Mouse (Mus musculus): ENCODE results near the gene Olfr352. TPM values are rescaled to one million over a fixed set of nuclear protein-coding genes. Genes with fewer than 3 reads are reported as not detected.

The Olfr352 gene
- not detected for polyA plus RNA-seq (2021)

GRCm38 (mm10) chr2:36868160-36868559 is at the start of gene Olfr352:
Gene Olfr352, plus strand, starts transcription at chr2:36868460.
- DNase-seq (ENCODE audit: low read depth, low spot score) = no peak
- ATAC-seq = no peak
- POLR2A ChIA-PET = no interaction called here

DNA sequence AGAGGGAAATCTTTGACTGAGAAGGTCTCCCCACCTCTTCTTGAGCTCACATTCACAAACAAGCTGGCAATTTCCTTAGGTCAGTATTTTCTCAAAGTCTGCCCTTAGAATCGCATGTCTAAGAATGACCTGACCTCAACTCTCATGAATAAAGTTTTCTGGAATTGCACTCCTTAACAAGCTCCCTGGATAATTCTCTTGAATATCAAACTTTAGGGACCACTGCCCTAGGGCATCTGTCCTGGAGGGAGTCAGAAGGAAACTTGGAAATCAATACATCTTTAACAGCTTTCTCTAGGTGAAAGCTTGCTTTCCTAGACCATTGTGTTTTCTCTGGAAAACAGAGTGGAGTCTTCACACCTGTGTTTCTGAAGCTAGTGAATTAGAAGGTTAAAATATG is 22.2 kb upstream of the Olfr352 start, which contains the start of gene Olfr350:
TSS of gene Olfr350 (plus strand) at position 301 of the 400 bp plus-strand sequence.
- ATAC-seq (no peak), DNase-seq (ENCODE audit: low read depth, low spot score) (no peak)
- POLR2A ChIA-PET = no interaction called here
- in situ Hi-C loops (cut with MboI; ENCODE audit: low pct_unique_long_range_greater_than_20kb) = no loop called here
- H3K27me3 ChIP-seq = no peaks in the 10 kb centered on the region
- no peak for TF ChIP-seq CTCF (IDR thresholded peaks at IDR 0.05)
- CTCF ChIA-PET = no interaction called here

More at GRCm38 (mm10) chr2:36868160-36868559, at the start of gene Olfr352:
- CTCF ChIA-PET = no interaction called here
- no peaks in the 10 kb centered on the region for H3K27me3 ChIP-seq
- no peak for TF ChIP-seq CTCF (IDR thresholded peaks at IDR 0.05)
- in situ Hi-C loops (cut with MboI; ENCODE audit: low pct_unique_long_range_greater_than_20kb) = no loop called here

- ChIA-PET POLR2A (no interaction called here), CTCF (no interaction called here)
- ATAC-seq = no peak
- TF ChIP-seq CTCF (IDR thresholded peaks at IDR 0.05) = no peak
- DNase-seq (ENCODE audit: low read depth, low spot score) = no peak
- in situ Hi-C loops (cut with MboI; ENCODE audit: low pct_unique_long_range_greater_than_20kb) = no loop called here
- no peaks in the 10 kb centered on the region for H3K27me3 ChIP-seq
Observed at GRCm38 (mm10) chr2:36862560-36862959, 5.7 kb upstream of the Olfr352 start, which contains the start of gene Olfr351. Gene Olfr351, minus strand, starts transcription at chr2:36862660.

- ATAC-seq (no peak), DNase-seq (ENCODE audit: low read depth, low spot score) (no peak)
- CTCF ChIA-PET = no interaction called here
- in situ Hi-C loops (cut with MboI; ENCODE audit: low pct_unique_long_range_greater_than_20kb) = no loop called here
- H3K27me3 ChIP-seq = no peaks in the 10 kb centered on the region
- POLR2A ChIA-PET = no interaction called here
- no peak for TF ChIP-seq CTCF (IDR thresholded peaks at IDR 0.05)
Observed at GRCm38 (mm10) chr2:36892836-36893235, 24.6 kb downstream of the Olfr352 start, which contains the start of gene Olfr353. Gene Olfr353, minus strand, starts transcription at chr2:36892936.

- in situ Hi-C loops (cut with MboI; ENCODE audit: low pct_unique_long_range_greater_than_20kb) = no loop called here
- no peaks in the 10 kb centered on the region for H3K27me3 ChIP-seq
- POLR2A ChIA-PET = no interaction called here
- CTCF ChIA-PET = no interaction called here
- no peak for TF ChIP-seq CTCF (IDR thresholded peaks at IDR 0.05)
- DNase-seq (ENCODE audit: low read depth, low spot score) (no peak), ATAC-seq (no peak)
Observed at GRCm38 (mm10) chr2:36897114-36897513, 28.9 kb downstream of the Olfr352 start.

GRCm38 (mm10) chr2:36905380-36905779 is 37.1 kb downstream of the Olfr352 start, which contains the start of gene Olfr354:
Gene Olfr354, plus strand, starts transcription at chr2:36905680.
- in situ Hi-C loops (cut with MboI; ENCODE audit: low pct_unique_long_range_greater_than_20kb) = no loop called here
- POLR2A ChIA-PET = no interaction called here
- ATAC-seq (no peak), DNase-seq (ENCODE audit: low read depth, low spot score) (no peak)
- CTCF ChIA-PET = no interaction called here
- no peaks in the 10 kb centered on the region for H3K27me3 ChIP-seq
- TF ChIP-seq CTCF (IDR thresholded peaks at IDR 0.05) = no peak

Other genes with a start within 250 kb of the Olfr352 start
- gene Olfr345, start 228.4 kb upstream of the Olfr352 start, polyA plus RNA-seq (2021) = not detected
- not detected for gene Olfr346, start 182.7 kb upstream of the Olfr352 start, polyA plus RNA-seq (2021)
- not detected for gene Olfr347, start 136.6 kb upstream of the Olfr352 start, polyA plus RNA-seq (2021)
- not detected for gene Olfr348, start 84.2 kb upstream of the Olfr352 start, polyA plus RNA-seq (2021)
- not detected for gene Olfr50, start 77.9 kb upstream of the Olfr352 start, polyA plus RNA-seq (2021)
- gene Olfr3, start 51.4 kb upstream of the Olfr352 start, polyA plus RNA-seq (2021) = not detected
- gene Olfr350, start 22.1 kb upstream of the Olfr352 start, polyA plus RNA-seq (2021) = not detected
- 0.06 TPM for gene Olfr351, start 5.8 kb upstream of the Olfr352 start, polyA plus RNA-seq (2021)
- gene Olfr353, start 24.5 kb downstream of the Olfr352 start, polyA plus RNA-seq (2021) = not detected
- gene Olfr354, start 37.2 kb downstream of the Olfr352 start, polyA plus RNA-seq (2021) = not detected
- not detected for gene Olfr355, start 60.4 kb downstream of the Olfr352 start, polyA plus RNA-seq (2021)
- not detected for gene Olfr356, start 68.7 kb downstream of the Olfr352 start, polyA plus RNA-seq (2021)
- not detected for gene Olfr357, start 125.4 kb downstream of the Olfr352 start, polyA plus RNA-seq (2021)
- gene Olfr358, start 140.9 kb downstream of the Olfr352 start, polyA plus RNA-seq (2021) = not detected
- not detected for gene Olfr360, start 197.3 kb downstream of the Olfr352 start, polyA plus RNA-seq (2021)
- gene Olfr361, start 220.8 kb downstream of the Olfr352 start, polyA plus RNA-seq (2021) = not detected
- gene Olfr362, start 249.4 kb downstream of the Olfr352 start, polyA plus RNA-seq (2021) = not detected